Mouse (Mus musculus): ENCODE data around the gene Slc2a3. TPM values are rescaled to one million over a fixed set of nuclear protein-coding genes. Genes with fewer than 3 reads are reported as not detected.

The Slc2a3 gene
- polyA plus RNA-seq, 1 experiment from 2014 or later: 24.4 TPM

DNA sequence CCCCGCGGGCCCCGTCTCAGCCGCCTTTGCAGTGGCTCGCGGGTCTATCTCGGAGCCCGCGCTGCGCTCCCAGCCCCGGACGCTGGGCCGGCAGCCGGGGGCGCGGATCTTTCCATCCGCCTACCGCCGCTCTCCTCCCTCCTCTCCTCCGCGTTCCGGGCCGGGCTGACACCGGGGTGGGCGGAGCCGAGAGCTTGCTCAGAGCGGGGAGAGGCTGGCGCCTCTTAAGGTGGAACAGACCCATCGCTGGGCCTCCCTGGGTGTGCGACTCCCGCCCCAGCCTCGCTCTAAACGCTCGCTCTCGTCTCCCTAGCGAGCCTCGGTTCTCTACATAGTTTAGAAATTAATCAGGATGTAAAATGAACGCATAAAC is 9.8 kb upstream of the Slc2a3 start:
- H3K4me2 ChIP-seq: peak overlapping the region; percentile 58
- H3K4me1 ChIP-seq (ENCODE audit: control insufficient read depth, insufficient read depth, low read length): peaks cover 4% of the 10 kb centered on the region
- H3K9ac ChIP-seq (ENCODE audit: low read length): peak overlapping the region; percentile 79
- peak overlapping the region; percentile 66 for H3K4me3 ChIP-seq (ENCODE audit: low read depth, low read length)
- ATAC-seq (ENCODE audit: low FRiP score): peak; percentile 95
- peak; percentile 96 for DNase-seq (ENCODE audit: low spot score, missing footprints)
- H3K27ac ChIP-seq (ENCODE audit: low read depth, low read length): peak overlapping the region; percentile 97
- WGBS: under 1% methylated on average over 38 of the region's 38 CpGs
- no peaks in the 10 kb centered on the region for H3K36me3 ChIP-seq (ENCODE audit: control insufficient read depth, insufficient read depth, low read length)
- H3K9me3 ChIP-seq (ENCODE audit: control insufficient read depth, low read length): no peaks in the 10 kb centered on the region
- no peaks in the 10 kb centered on the region for H3K27me3 ChIP-seq (ENCODE audit: control insufficient read depth, insufficient read depth, low read length)

DNA sequence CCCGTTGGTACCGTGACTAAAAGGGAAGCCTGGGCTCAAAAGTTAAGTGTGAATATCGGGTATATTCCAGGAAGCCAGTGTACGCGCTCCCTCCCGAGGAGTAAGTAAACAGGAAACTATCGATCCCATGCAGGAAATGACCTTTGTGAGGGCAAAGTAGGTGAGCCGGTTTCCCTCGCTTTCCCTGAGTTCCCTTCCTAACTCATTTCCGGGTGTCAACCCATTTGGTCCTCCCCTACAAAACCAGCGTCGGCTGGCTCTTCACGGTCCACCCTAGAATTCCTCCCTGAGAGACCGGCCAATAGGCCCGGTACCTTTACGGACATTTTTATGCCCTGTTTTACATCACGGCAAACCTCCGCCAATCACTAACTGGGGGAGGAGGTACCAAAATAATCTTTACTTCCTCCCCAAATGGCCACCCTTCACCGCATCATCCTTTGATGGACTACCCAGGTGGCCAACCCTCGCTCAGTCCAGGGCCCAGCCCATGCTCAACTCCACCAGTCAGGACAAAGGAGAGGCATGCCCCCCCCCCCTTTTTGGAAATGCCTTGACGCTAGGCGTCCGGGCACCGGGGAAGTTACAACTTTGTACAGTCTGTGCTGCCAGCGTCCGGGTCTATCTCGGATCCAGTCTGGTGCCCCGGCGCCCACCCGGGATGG is 9.3 kb upstream of the Slc2a3 start:
- ATAC-seq (ENCODE audit: low FRiP score): peak; percentile 99
- peak overlapping the region; percentile 66 for H3K4me3 ChIP-seq (ENCODE audit: low read depth, low read length)
- H3K9ac ChIP-seq (ENCODE audit: low read length): peak overlapping the region; percentile 79
- peak overlapping the region; percentile 58 for H3K4me2 ChIP-seq
- no peaks in the 10 kb centered on the region for H3K27me3 ChIP-seq (ENCODE audit: control insufficient read depth, insufficient read depth, low read length)
- H3K9me3 ChIP-seq (ENCODE audit: control insufficient read depth, low read length): no peaks in the 10 kb centered on the region
- under 1% methylated on average over 30 of the region's 30 CpGs for WGBS
- peak overlapping the region; percentile 97 for H3K27ac ChIP-seq (ENCODE audit: low read depth, low read length)
- peaks cover 4% of the 10 kb centered on the region for H3K4me1 ChIP-seq (ENCODE audit: control insufficient read depth, insufficient read depth, low read length)
- DNase-seq (ENCODE audit: low spot score, missing footprints): peak; percentile 97
- H3K36me3 ChIP-seq (ENCODE audit: control insufficient read depth, insufficient read depth, low read length): no peaks in the 10 kb centered on the region

- Histone ChIP-seq H3K4me2 (peak overlapping the region; percentile 58), H3K27ac (ENCODE audit: low read depth, low read length) (peak overlapping the region; percentile 57), H3K4me1 (ENCODE audit: control insufficient read depth, insufficient read depth, low read length) (peaks cover 4% of the 10 kb centered on the region), H3K27me3 (ENCODE audit: control insufficient read depth, insufficient read depth, low read length) (no peaks in the 10 kb centered on the region), H3K4me3 (ENCODE audit: low read depth, low read length) (peak overlapping the region; percentile 66), H3K9ac (ENCODE audit: low read length) (peak overlapping the region; percentile 55), H3K36me3 (ENCODE audit: control insufficient read depth, insufficient read depth, low read length) (no peaks in the 10 kb centered on the region), H3K9me3 (ENCODE audit: control insufficient read depth, low read length) (no peaks in the 10 kb centered on the region)
- WGBS: 3% methylated on average over 11 of the region's 11 CpGs
- ATAC-seq (ENCODE audit: low FRiP score) (no peak), DNase-seq (ENCODE audit: low spot score, missing footprints) (peak; percentile 89)
Observed at GRCm38 (mm10) chr6:122810022-122810614, 8.7 kb upstream of the Slc2a3 start.

GRCm38 (mm10) chr6:122804418-122804817 is 3.0 kb upstream of the Slc2a3 start:
- WGBS: 33% methylated on average over 5 of the region's 5 CpGs
- H3K4me3 ChIP-seq (ENCODE audit: low read depth, low read length): no peak overlapping the region
- H3K27ac ChIP-seq (ENCODE audit: low read depth, low read length): no peak overlapping the region
- peak; percentile 97 for DNase-seq (ENCODE audit: low spot score, missing footprints)
- H3K4me2 ChIP-seq: no peak overlapping the region
- ATAC-seq (ENCODE audit: low FRiP score): no peak
- no peak overlapping the region for H3K9ac ChIP-seq (ENCODE audit: low read length)
- peaks cover 10% of the 10 kb centered on the region for H3K27me3 ChIP-seq (ENCODE audit: control insufficient read depth, insufficient read depth, low read length)
- H3K4me1 ChIP-seq (ENCODE audit: control insufficient read depth, insufficient read depth, low read length): peaks cover 6% of the 10 kb centered on the region; the same call in 1 of the 2 replicates
- H3K36me3 ChIP-seq (ENCODE audit: control insufficient read depth, insufficient read depth, low read length): no peaks in the 10 kb centered on the region
- H3K9me3 ChIP-seq (ENCODE audit: control insufficient read depth, low read length): no peaks in the 10 kb centered on the region

- DNase-seq (ENCODE audit: low spot score, missing footprints): peak; percentile 96
- 4% methylated on average over 34 of the region's 34 CpGs for WGBS
Observed at GRCm38 (mm10) chr6:122801801-122802514, 518 bp upstream of the Slc2a3 start.

DNA sequence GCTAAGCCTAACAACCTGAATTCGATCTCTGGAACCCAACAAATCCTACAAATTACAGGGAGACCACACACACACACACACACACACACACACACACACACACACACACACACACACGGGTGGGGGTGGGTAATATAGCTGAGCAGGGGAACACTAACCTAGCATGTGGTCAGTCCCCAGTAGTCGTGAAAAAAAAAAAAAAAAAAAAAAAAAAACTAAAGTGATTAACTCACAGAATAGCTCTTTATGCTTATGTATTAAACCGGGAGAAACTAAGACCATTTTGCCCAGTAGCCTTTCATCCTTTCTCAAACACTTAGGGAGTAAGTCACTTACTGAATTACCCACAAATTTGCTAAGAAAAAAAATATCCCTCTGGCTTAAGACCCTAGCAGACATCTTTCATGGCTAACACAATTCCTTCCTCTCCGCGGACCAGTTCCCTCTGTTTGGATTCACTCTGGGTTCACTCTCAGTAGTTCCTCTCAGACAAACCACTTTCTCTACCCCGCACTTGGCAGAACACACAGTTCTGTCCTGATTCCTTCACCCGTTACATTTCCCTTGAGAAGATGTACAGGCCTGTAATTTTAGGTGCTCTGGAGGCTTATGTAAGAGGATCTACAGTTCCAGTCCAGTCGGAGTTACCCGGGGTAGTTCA is 670 bp downstream of the Slc2a3 start:
- Histone ChIP-seq H3K9me3 (ENCODE audit: control insufficient read depth, low read length) (no peaks in the 10 kb centered on the region), H3K4me1 (ENCODE audit: control insufficient read depth, insufficient read depth, low read length) (peaks cover 6% of the 10 kb centered on the region; the same call in 1 of the 2 replicates), H3K27ac (ENCODE audit: low read depth, low read length) (no peak overlapping the region), H3K9ac (ENCODE audit: low read length) (peak overlapping the region; percentile 74), H3K4me3 (ENCODE audit: low read depth, low read length) (peak overlapping the region; percentile 52; the same call in 1 of the 2 replicates), H3K4me2 (peak overlapping the region; percentile 94), H3K27me3 (ENCODE audit: control insufficient read depth, insufficient read depth, low read length) (peaks cover 10% of the 10 kb centered on the region), H3K36me3 (ENCODE audit: control insufficient read depth, insufficient read depth, low read length) (no peaks in the 10 kb centered on the region)
- WGBS: 45% methylated on average over 10 of the region's 10 CpGs
- DNase-seq (ENCODE audit: low spot score, missing footprints) (no peak), ATAC-seq (ENCODE audit: low FRiP score) (no peak)

More at GRCm38 (mm10) chr6:122801801-122802514, 518 bp upstream of the Slc2a3 start:
- ATAC-seq (ENCODE audit: low FRiP score): peak; percentile 72
- H3K4me2 ChIP-seq: peak overlapping the region; percentile 94
- H3K4me3 ChIP-seq (ENCODE audit: low read depth, low read length): peak overlapping the region; percentile 52
- H3K9ac ChIP-seq (ENCODE audit: low read length): peak overlapping the region; percentile 74
- no peak overlapping the region for H3K27ac ChIP-seq (ENCODE audit: low read depth, low read length)
- H3K4me1 ChIP-seq (ENCODE audit: control insufficient read depth, insufficient read depth, low read length): peaks cover 6% of the 10 kb centered on the region; the same call in 1 of the 2 replicates
- no peaks in the 10 kb centered on the region for H3K36me3 ChIP-seq (ENCODE audit: control insufficient read depth, insufficient read depth, low read length)
- H3K27me3 ChIP-seq (ENCODE audit: control insufficient read depth, insufficient read depth, low read length): peaks cover 10% of the 10 kb centered on the region
- no peaks in the 10 kb centered on the region for H3K9me3 ChIP-seq (ENCODE audit: control insufficient read depth, low read length)

DNA sequence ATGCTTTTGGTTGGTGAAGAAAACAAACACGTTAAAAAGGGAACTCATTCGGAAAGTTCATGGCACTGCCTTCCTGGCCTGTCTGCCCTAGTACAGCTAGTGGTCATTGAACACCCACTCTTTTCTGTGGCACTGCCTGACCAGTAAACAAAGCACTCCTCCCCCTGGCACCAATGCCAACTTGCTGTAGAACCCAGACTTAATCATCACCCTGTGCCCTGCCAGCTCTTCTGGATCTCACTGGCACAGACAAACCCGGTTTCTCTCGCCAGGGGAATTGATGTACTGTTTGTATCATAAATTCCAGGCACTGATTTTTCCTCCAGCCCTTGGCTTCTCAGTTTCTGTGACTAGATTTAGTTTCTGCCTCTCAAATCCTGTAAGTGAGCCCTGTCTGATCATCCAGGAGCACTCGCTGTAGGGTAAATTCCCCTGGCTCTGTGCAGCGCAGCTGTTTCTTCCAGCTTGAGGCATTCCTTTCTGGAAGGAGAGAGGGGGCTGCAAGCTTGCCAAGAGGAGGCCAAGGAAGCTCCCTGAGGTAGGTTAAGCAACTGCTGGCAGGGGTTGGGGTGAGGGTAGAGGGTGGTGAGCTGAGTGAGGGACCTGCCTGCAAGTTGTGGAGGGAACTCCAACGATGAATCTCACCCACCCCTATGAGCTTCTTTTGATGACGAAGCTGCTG is 6.0 kb downstream of the Slc2a3 start:
- DNase-seq (ENCODE audit: low spot score, missing footprints): no peak
- H3K27me3 ChIP-seq (ENCODE audit: control insufficient read depth, insufficient read depth, low read length): no peaks in the 10 kb centered on the region
- H3K36me3 ChIP-seq (ENCODE audit: control insufficient read depth, insufficient read depth, low read length): no peaks in the 10 kb centered on the region
- WGBS: 79% methylated on average over 8 of the region's 8 CpGs
- no peak overlapping the region for H3K27ac ChIP-seq (ENCODE audit: low read depth, low read length)
- no peak overlapping the region for H3K9ac ChIP-seq (ENCODE audit: low read length)
- no peak overlapping the region for H3K4me3 ChIP-seq (ENCODE audit: low read depth, low read length)
- ATAC-seq (ENCODE audit: low FRiP score): no peak
- no peaks in the 10 kb centered on the region for H3K4me1 ChIP-seq (ENCODE audit: control insufficient read depth, insufficient read depth, low read length)
- no peaks in the 10 kb centered on the region for H3K9me3 ChIP-seq (ENCODE audit: control insufficient read depth, low read length)
- H3K4me2 ChIP-seq: no peak overlapping the region

- H3K27ac ChIP-seq (ENCODE audit: low read depth, low read length): no peak overlapping the region
- H3K9ac ChIP-seq (ENCODE audit: low read length): no peak overlapping the region
- H3K4me1 ChIP-seq (ENCODE audit: control insufficient read depth, insufficient read depth, low read length): no peaks in the 10 kb centered on the region
- no peak overlapping the region for H3K4me3 ChIP-seq (ENCODE audit: low read depth, low read length)
- no peaks in the 10 kb centered on the region for H3K9me3 ChIP-seq (ENCODE audit: control insufficient read depth, low read length)
- H3K36me3 ChIP-seq (ENCODE audit: control insufficient read depth, insufficient read depth, low read length): no peaks in the 10 kb centered on the region
- DNase-seq (ENCODE audit: low spot score, missing footprints) (no peak), ATAC-seq (ENCODE audit: low FRiP score) (peak; percentile 63; the same call in 1 of the 2 replicates)
- H3K4me2 ChIP-seq: no peak overlapping the region
- H3K27me3 ChIP-seq (ENCODE audit: control insufficient read depth, insufficient read depth, low read length): no peaks in the 10 kb centered on the region
- 53% methylated on average over 5 of the region's 5 CpGs for WGBS
Observed at GRCm38 (mm10) chr6:122786275-122786674, 15.2 kb downstream of the Slc2a3 start.
